Mouse (Mus musculus) urinary bladder, postnatal 4 days (tissue): ENCODE measurements around the gene Vapa.
"Not testable (repeated sequence)": the region's sequence is repeated elsewhere in the genome, so short reads cannot be mapped to it uniquely, and the experiment has no call there.

Source experiments
- DNase-seq, 2 experiments: peaks; one replicate each; pipeline ENCODE4 v3.0.0; 2021 to 2022; ENCODE audit warnings: low spot score in 2 of 2

The Vapa gene

GRCm38 (mm10) chr17:65563345-65563744 is 50.0 kb downstream of the Vapa start:
- DNase-seq = no peak

- peak in 1 of 2 experiments; percentile 74 for DNase-seq
These were observed 50.6 kb downstream of the Vapa start for GRCm38 (mm10) chr17:65562761-65563160.

GRCm38 (mm10) chr17:65561361-65562015 is 51.9 kb downstream of the Vapa start:
- DNase-seq = no peak

GRCm38 (mm10) chr17:65559273-65559672 is 54.1 kb downstream of the Vapa start:
- no peak for DNase-seq

GRCm38 (mm10) chr17:65558788-65559187 is 54.6 kb downstream of the Vapa start:
- no peak for DNase-seq

- peak in 1 of 2 experiments; percentile 38 for DNase-seq
These were observed 55.1 kb downstream of the Vapa start for GRCm38 (mm10) chr17:65558217-65558616.

- no peak for DNase-seq
These were observed 56.1 kb downstream of the Vapa start for GRCm38 (mm10) chr17:65557212-65557611.

- DNase-seq = no peak
These were observed 56.6 kb downstream of the Vapa start for GRCm38 (mm10) chr17:65556798-65557197.

- no peak for DNase-seq
These were observed 60.8 kb downstream of the Vapa start for GRCm38 (mm10) chr17:65552426-65552997.

GRCm38 (mm10) chr17:65550357-65550756 is 63.0 kb downstream of the Vapa start:
- DNase-seq = no peak

- no peak for DNase-seq
These were observed 64.5 kb downstream of the Vapa start for GRCm38 (mm10) chr17:65548698-65549365.

- DNase-seq = not testable (repeated sequence)
These were observed 67.1 kb downstream of the Vapa start for GRCm38 (mm10) chr17:65546221-65546620.

GRCm38 (mm10) chr17:65540441-65541272 is 72.7 kb downstream of the Vapa start, which contains the start of gene Tmem232:
Gene Tmem232 (minus strand): TSS chr17:65540782.
- DNase-seq = no peak

- DNase-seq = no peak
These were observed 77.2 kb downstream of the Vapa start for GRCm38 (mm10) chr17:65536156-65536555.

- DNase-seq = not testable (repeated sequence)
These were observed 81.0 kb downstream of the Vapa start for GRCm38 (mm10) chr17:65532381-65532780.
